Comparison of ENCODE assay signal across 7 mouse cellular contexts in genomic region chr10:10557085-10557484, GRCm38 (mm10). TPM values are rescaled to one million over a fixed set of nuclear protein-coding genes. Genes with fewer than 3 reads are reported as not detected.
DNase-seq lines count a peak whose midpoint lies in the region; ATAC-seq and TF ChIP-seq lines count a peak whose summit lies in the region.

No protein-coding gene starts in this region.

- no peaks in the 10 kb centered on the region for H3K36me3 ChIP-seq in forebrain, embryonic 15.5 days
- H3K36me3 ChIP-seq in hindbrain, embryonic 14.5 days (replicated peaks; ENCODE audit: control insufficient read depth, insufficient read depth): no peaks in the 10 kb centered on the region
- no peaks in the 10 kb centered on the region for H3K36me3 ChIP-seq in midbrain, embryonic 14.5 days (ENCODE audit: control insufficient read depth, insufficient read depth, low read length)

- ATAC-seq in forebrain, embryonic 15.5 days (replicated peaks): peak; percentile 35; the same call in 1 of the 2 replicates
- peak; percentile 28; the same call in 1 of the 2 replicates for ATAC-seq in hindbrain, embryonic 14.5 days (ENCODE audit: low FRiP score)
- ATAC-seq in midbrain, embryonic 14.5 days (ENCODE audit: low FRiP score, low TSS enrichment): 0 out of 2 replicates have a peak, but pooled peaks have one; percentile 35

- H3K27me3 ChIP-seq in forebrain, embryonic 15.5 days: no peaks in the 10 kb centered on the region
- no peaks in the 10 kb centered on the region for H3K27me3 ChIP-seq in hindbrain, embryonic 14.5 days (ENCODE audit: control insufficient read depth, insufficient read depth, low read length)
- no peaks in the 10 kb centered on the region for H3K27me3 ChIP-seq in midbrain, embryonic 14.5 days (ENCODE audit: control insufficient read depth, insufficient read depth, low read length)

- peak overlapping the region; percentile 93 for H3K4me3 ChIP-seq in bone marrow, adult 2 months (replicated peaks; ENCODE audit: control insufficient read depth, low read depth, low read length)
- H3K4me3 ChIP-seq in forebrain, embryonic 15.5 days: peak overlapping the region; percentile 72
- H3K4me3 ChIP-seq in hindbrain, embryonic 14.5 days (replicated peaks; ENCODE audit: low read length): peak overlapping the region; percentile 63
- peak overlapping the region; percentile 60 for H3K4me3 ChIP-seq in midbrain, embryonic 14.5 days (replicated peaks; ENCODE audit: low read depth, low read length)

- 7% methylated on average over 8 of the region's 8 CpGs for WGBS in bone marrow, adult 2 months
- WGBS in forebrain, embryonic 15.5 days: 9% methylated on average over 8 of the region's 8 CpGs
- 7% methylated on average over 8 of the region's 8 CpGs for WGBS in hindbrain, embryonic 14.5 days
- WGBS in midbrain, embryonic 14.5 days: 10% methylated on average over 8 of the region's 8 CpGs

- no peak for TF ChIP-seq POLR2A in bone marrow, adult 2 months (IDR thresholded peaks at IDR 0.05; ENCODE audit: borderline replicate concordance, control insufficient read depth, low read depth, low read length)

- TF ChIP-seq CTCF in bone marrow, adult 2 months (IDR thresholded peaks at IDR 0.05; ENCODE audit: control insufficient read depth, insufficient read depth, low read length): no peak

- H3K4me1 ChIP-seq in bone marrow, adult 2 months (ENCODE audit: control insufficient read depth, insufficient read depth, low read length): no peaks in the 10 kb centered on the region; the same call in 1 of the 2 replicates
- H3K4me1 ChIP-seq in forebrain, embryonic 15.5 days: peaks cover 12% of the 10 kb centered on the region
- H3K4me1 ChIP-seq in hindbrain, embryonic 14.5 days (replicated peaks; ENCODE audit: control insufficient read depth, insufficient read depth, low read length): peaks cover 6% of the 10 kb centered on the region; the same call in 1 of the 2 replicates
- H3K4me1 ChIP-seq in midbrain, embryonic 14.5 days (ENCODE audit: control insufficient read depth, insufficient read depth, low read length): no peaks in the 10 kb centered on the region

- peak overlapping the region; percentile 29 for H3K27ac ChIP-seq in bone marrow, adult 2 months (ENCODE audit: control insufficient read depth, insufficient read depth, low read depth, low read length, poor library complexity)
- no peak overlapping the region for H3K27ac ChIP-seq in forebrain, embryonic 15.5 days (replicated peaks)
- no peak overlapping the region for H3K27ac ChIP-seq in hindbrain, embryonic 14.5 days
- no peak overlapping the region for H3K27ac ChIP-seq in midbrain, embryonic 14.5 days (replicated peaks; ENCODE audit: low read depth, low read length)

- H3K9me3 ChIP-seq in forebrain, embryonic 15.5 days: no peaks in the 10 kb centered on the region
- no peaks in the 10 kb centered on the region for H3K9me3 ChIP-seq in hindbrain, embryonic 14.5 days (ENCODE audit: control insufficient read depth, low read length)
- no peaks in the 10 kb centered on the region for H3K9me3 ChIP-seq in midbrain, embryonic 14.5 days (ENCODE audit: control insufficient read depth, low read length)

- no peak overlapping the region for H3K9ac ChIP-seq in forebrain, embryonic 15.5 days (replicated peaks)
- no peak overlapping the region; the same call in 1 of the 2 replicates for H3K9ac ChIP-seq in hindbrain, embryonic 14.5 days
- no peak overlapping the region for H3K9ac ChIP-seq in midbrain, embryonic 14.5 days (replicated peaks; ENCODE audit: low read length)

- peak overlapping the region; percentile 100 for H3K4me2 ChIP-seq in forebrain, embryonic 15.5 days (replicated peaks)
- peak overlapping the region; percentile 99 for H3K4me2 ChIP-seq in hindbrain, embryonic 14.5 days (replicated peaks)
- H3K4me2 ChIP-seq in midbrain, embryonic 14.5 days (ENCODE audit: low read length): peak overlapping the region; percentile 98

- DNase-seq in NIH3T3 (ENCODE audit: low read depth): peak; percentile 78
- no peak for DNase-seq in hindbrain, embryonic 14.5 days (ENCODE audit: low spot score)
- DNase-seq in liver: peak; percentile 55
- DNase-seq in midbrain, embryonic 14.5 days: peak; percentile 44
- DNase-seq in layer of hippocampus, adult 18-20 months (ENCODE audit: low spot score in 2 of 2): no peak

RNA-seq across cellular contexts. Expression of gene Rab32, which starts 1.0 kb away (rescaled TPM):
- polyA plus RNA-seq in bone marrow, adult 2 months (2011; ENCODE audit: insufficient read depth, insufficient read length, low replicate concordance, missing spikeins): 16.2 and 19.0 TPM in 2 replicates
- polyA plus RNA-seq in forebrain, embryonic 15.5 days (2015; fragmentation: Nextera tagmentation; extraction: Ambion mirVana): 3.8 and 3.9 TPM in 2 replicates
- 4.6 and 6.2 TPM in 2 replicates for polyA plus RNA-seq in hindbrain, embryonic 14.5 days (2014; fragmentation: Nextera tagmentation; extraction: Ambion mirVana)
- polyA plus RNA-seq in midbrain, embryonic 14.5 days (2014; fragmentation: Nextera tagmentation; extraction: Ambion mirVana): 1.6 and 4.4 TPM in 2 replicates
- 1 to 10 TPM; 3.8 to 3.9 TPM for total RNA-seq in layer of hippocampus, adult 18-20 months (2021)

Comparison
In these comparisons a context has a peak if more than half of its experiments do, and no peak if none do; other contexts are left out.
1. DNase-seq: peak in NIH3T3 (single experiment), liver (single experiment) and midbrain, embryonic 14.5 days (single experiment); none in hindbrain, embryonic 14.5 days (single experiment) and layer of hippocampus, adult 18-20 months (0 of 2).
2. Peak in every context shown above with its lines, with median percentiles within 50 percentile points of each other: H3K4me3 ChIP-seq, ATAC-seq and H3K4me2 ChIP-seq.